Mouse (Mus musculus) left cerebral cortex, adult 2 months (tissue): ENCODE results near the gene Nup188. TPM values are rescaled to one million over a fixed set of nuclear protein-coding genes. Genes with fewer than 3 reads are reported as not detected.

Experiments used
- DNase-seq, 2 experiments: peaks; one replicate each; pipeline ENCODE4 v3.0.0; 2021 to 2022; ENCODE audit warnings: low spot score in 2 of 2, mixed read lengths in 1 of 2; ENCODE audit errors: extremely low spot score in 1 of 2
- H3K27ac ChIP-seq: fragments of 200-600 bp; 2 replicates; pipeline ENCODE4 v1.8.1; 2022
- H3K4me3 ChIP-seq: fragments of 200-600 bp; 2 replicates; pipeline ENCODE4 v1.8.1; 2022
- CTCF ChIP-seq: fragments of 200-600 bp; IDR thresholded peaks from 2 replicates; pipeline ENCODE4 v1.8.1; 2022; ENCODE audit warnings: antibody characterized with exemption, mild to moderate bottlenecking, moderate library complexity
- intact Hi-C: fragments of 180-260 bp; cut with DNase I; formaldehyde crosslinking; loops from one replicate; pipeline ENCODE4 v1.15.1; 2025
- microRNA-seq, 2 experiments: library from miRNA; unstranded; fragments of <30 nt; microRNA quantifications; one replicate each; pipeline ENCODE4 v1.2.0; 2021
- total RNA-seq, 2 experiments: library from RNA; stranded (reverse); gene quantifications; 2 replicates each; pipeline ENCODE4 v1.2.3; 2021

The Nup188 gene
- total RNA-seq, 2 experiments from 2014 or later, result 21.8 to 23.5 TPM

DNA sequence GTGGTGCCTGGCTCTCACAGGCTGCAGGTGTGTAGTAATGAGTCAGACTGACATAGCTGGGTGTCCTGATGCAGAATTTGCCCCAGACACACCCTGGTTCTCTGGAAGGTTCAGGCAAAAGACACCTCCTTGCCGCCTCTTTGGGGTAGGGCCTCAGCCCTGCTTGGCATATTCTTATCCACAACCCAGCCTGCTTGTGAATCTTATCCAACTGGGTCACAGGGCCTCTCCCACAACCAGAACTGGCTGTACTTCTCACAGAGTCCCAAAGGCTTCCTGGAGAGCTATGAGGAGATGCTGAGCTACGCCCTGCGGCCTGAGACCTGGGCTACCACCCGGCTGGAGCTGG lies 95.2 kb downstream of the Nup188 start:
- no peak overlapping the region for H3K4me3 ChIP-seq
- peak overlapping the region; percentile 28; the same call in 1 of the 2 replicates for H3K27ac ChIP-seq
- DNase-seq, result no peak
- no peak for TF ChIP-seq CTCF
- intact Hi-C loops, result no loop called here

DNA sequence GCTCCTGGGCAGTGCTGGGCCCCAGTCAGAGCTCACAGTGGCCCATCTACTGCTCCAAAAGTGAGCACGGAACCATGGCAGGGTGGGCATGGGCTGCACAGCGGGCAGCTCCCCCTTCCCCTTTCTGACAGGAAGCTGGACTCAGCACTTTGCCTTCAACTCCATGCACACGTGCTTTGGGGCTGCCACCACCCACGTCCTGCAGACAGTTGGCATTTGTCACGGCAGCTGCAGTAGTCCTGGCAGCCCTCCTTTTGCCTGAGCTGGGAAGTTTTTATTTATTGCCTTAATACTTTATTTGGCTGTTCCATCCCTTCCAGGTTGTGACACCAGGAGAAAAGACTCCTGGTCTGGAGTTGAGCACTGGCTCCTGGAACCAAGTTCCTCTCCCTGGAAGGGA lies 98.6 kb downstream of the Nup188 start:
- no peak for TF ChIP-seq CTCF
- DNase-seq, result no peak
- Histone ChIP-seq H3K27ac (no peak overlapping the region), H3K4me3 (no peak overlapping the region)
- intact Hi-C loops, result no loop called here

- no peak for TF ChIP-seq CTCF
- intact Hi-C loops, result no loop called here
- no peak overlapping the region for H3K27ac ChIP-seq
- DNase-seq, result no peak
- no peak overlapping the region for H3K4me3 ChIP-seq
These were observed 99.4 kb downstream of the Nup188 start for GRCm38 (mm10) chr2:30385591-30385990.

DNA sequence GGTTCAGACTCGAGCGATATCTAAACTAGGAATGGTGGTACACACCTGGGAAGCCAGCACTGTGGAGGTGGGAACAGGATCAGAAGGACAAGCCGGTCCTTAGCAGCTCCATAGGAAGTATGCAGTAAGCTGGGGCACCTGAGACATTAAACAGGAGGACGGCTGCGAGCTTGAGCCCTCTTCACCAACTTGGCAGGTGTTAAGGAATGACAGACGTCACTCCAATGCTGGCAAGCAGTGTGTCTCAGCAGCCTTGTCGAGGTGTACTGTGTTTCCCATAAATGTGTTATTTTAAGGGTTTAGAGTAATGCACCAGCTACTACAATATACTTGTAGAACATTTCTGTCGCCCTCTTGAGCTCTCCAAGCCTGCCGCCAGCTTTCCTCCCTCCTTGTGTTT lies 100.7 kb downstream of the Nup188 start:
- H3K27ac ChIP-seq, result no peak overlapping the region
- intact Hi-C loops, result no loop called here
- TF ChIP-seq CTCF, result no peak
- no peak overlapping the region for H3K4me3 ChIP-seq
- DNase-seq, result no peak

DNA sequence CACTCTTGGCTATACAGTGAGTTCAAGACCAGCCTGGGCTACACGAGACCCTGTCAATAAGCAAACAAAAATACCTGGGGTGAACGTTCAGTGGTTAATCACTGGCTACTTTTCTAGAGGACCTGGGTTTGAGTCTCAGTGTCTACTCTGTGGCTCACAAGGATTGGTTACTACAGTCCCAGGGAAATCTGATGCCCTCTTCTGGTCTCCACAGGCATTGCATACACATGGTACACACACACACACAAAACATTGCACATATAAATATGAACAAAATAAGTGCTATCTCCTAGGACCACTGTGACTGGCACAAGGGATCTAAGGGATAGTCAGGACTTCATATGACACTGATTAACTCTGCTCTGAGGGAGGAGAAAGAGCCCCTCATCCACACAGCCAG lies 102.8 kb downstream of the Nup188 start:
- TF ChIP-seq CTCF, result peak; percentile 16
- DNase-seq, result no peak
- Histone ChIP-seq H3K27ac (no peak overlapping the region), H3K4me3 (no peak overlapping the region)
- intact Hi-C loops, result no loop called here

DNA sequence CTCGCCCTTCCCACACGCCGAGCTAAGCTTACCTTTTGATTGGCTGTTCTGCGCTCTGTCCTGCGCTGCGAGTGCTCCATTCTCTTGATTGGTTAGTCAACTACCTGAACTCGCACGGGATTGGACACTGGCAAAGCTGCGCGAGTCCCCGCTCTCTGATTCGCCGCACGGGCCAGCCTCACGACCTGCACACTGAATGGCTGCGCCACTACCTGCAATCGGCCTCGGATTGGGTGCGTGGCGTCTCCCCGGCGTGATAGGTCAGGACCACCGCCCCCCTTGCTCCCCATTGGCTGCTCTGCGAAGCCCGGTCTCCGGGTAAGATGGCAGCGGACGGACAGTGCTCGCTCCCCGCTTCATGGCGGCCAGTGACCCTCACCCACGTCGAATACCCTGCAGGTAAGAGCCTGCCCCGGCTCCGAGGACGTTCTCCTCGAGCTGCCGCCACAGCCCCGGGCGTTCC lies 105.9 kb downstream of the Nup188 start, which contains the start of gene Dolpp1:
Gene Dolpp1 (plus strand): TSS at position 141 of the 463 bp plus-strand sequence.
- no peak for TF ChIP-seq CTCF
- intact Hi-C loops, result no loop called here
- peak; percentile 97 to 98 for DNase-seq
- Histone ChIP-seq H3K4me3 (peak within 1 kb of the TSS; percentile 98), H3K27ac (peak within 1 kb of the TSS; percentile 92)

- peak; percentile 52 to 55 for DNase-seq
- H3K27ac ChIP-seq, result peak overlapping the region; percentile 92
- intact Hi-C loops, result no loop called here
- H3K4me3 ChIP-seq, result peak overlapping the region; percentile 98
- no peak for TF ChIP-seq CTCF
These were observed 106.6 kb downstream of the Nup188 start for GRCm38 (mm10) chr2:30392577-30393369.

- DNase-seq, result no peak
- no peak for TF ChIP-seq CTCF
- intact Hi-C loops, result no loop called here
- peak overlapping the region; percentile 98 for H3K4me3 ChIP-seq
- H3K27ac ChIP-seq, result peak overlapping the region; percentile 92
These were observed 107.1 kb downstream of the Nup188 start for GRCm38 (mm10) chr2:30393370-30393656.

Small RNA genes lying within 50 kb of the gene (microRNA-seq; reads per million reads assigned to microRNA genes)
- gene Gm47292, result 0 reads per million in 2 experiments

Other genes starting within 250 kb of the Nup188 start
- 10 to 100 TPM; 40.7 to 41.0 TPM for gene Wdr34, start 237.5 kb upstream of the Nup188 start, total RNA-seq
- gene Set, start 229.0 kb upstream of the Nup188 start, total RNA-seq, result 100 to 1,000 TPM; 191 to 192 TPM
- gene Pkn3, start 208.7 kb upstream of the Nup188 start, total RNA-seq, result 1 to 10 TPM; 2.9 to 3.6 TPM
- 1 to 10 TPM; 5.4 to 7.0 TPM for gene Zdhhc12, start 192.7 kb upstream of the Nup188 start, total RNA-seq
- 100 to 1,000 TPM; 163 to 171 TPM for gene Zer1, start 161.8 kb upstream of the Nup188 start, total RNA-seq
- gene Tbc1d13, start 152.7 kb upstream of the Nup188 start, total RNA-seq, result 10 to 100 TPM; 49.6 to 53.3 TPM
- 10 to 100 TPM; 20.9 to 21.4 TPM for gene Endog, start 114.9 kb upstream of the Nup188 start, total RNA-seq
- gene Spout1, start 107.9 kb upstream of the Nup188 start, total RNA-seq, result 10 to 100 TPM; 36.6 to 38.4 TPM
- gene Kyat1, start 80.5 kb upstream of the Nup188 start, total RNA-seq, result 10 to 100 TPM; 14.3 to 15.2 TPM
- gene Lrrc8a, start 48.7 kb upstream of the Nup188 start, total RNA-seq, result 10 to 100 TPM; 60.8 to 62.0 TPM
- 10 to 100 TPM; 11.3 to 15.1 TPM for gene Gm28035, start 45.8 kb upstream of the Nup188 start, total RNA-seq
- gene Phyhd1, start 20.2 kb upstream of the Nup188 start, total RNA-seq, result 10 to 100 TPM; 21.7 to 27.3 TPM
- not detected for gene Gm28038, start 5.4 kb upstream of the Nup188 start, total RNA-seq
- gene Dolk, start 63 bp upstream of the Nup188 start, total RNA-seq, result 10 to 100 TPM; 22.3 to 25.2 TPM
- gene Sh3glb2, start 72.9 kb downstream of the Nup188 start, total RNA-seq, result 100 to 1,000 TPM; 291 to 312 TPM
- gene Miga2, start 77.8 kb downstream of the Nup188 start, total RNA-seq, result 100 to 1,000 TPM; 120 to 138 TPM
- gene Dolpp1, start 105.9 kb downstream of the Nup188 start, total RNA-seq, result 10 to 100 TPM; 25.8 to 26.8 TPM
- gene Crat, start 129.4 kb downstream of the Nup188 start, total RNA-seq, result 10 to 100 TPM; 56.5 to 58.2 TPM
- gene Ptpa, start 129.6 kb downstream of the Nup188 start, total RNA-seq, result 100 to 1,000 TPM; 177 to 178 TPM
- 10 to 100 TPM; 20.9 to 25.3 TPM for gene Ier5l, start 187.8 kb downstream of the Nup188 start, total RNA-seq